ENCODE assay signal across 30 mouse cellular contexts in the genomic region with DNA sequence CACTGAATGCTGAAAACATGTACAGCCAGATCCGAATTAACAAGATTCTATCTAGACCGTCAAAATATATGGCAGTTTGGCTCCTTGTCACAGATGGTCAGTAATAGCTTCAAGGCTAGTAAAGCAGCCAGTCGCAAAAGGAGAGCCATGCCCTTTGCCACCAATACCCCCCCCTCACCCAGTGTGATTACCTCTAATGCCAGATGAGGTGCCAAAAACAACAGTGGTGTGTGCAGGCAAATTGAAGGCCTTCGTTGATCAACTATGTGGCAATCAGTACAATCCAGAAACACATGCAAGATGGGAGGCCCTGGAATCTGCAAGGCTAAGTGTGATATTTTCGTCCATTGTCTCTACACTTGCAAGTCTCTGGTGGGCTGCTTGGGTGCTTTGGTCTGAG.
DNase-seq lines count a peak whose midpoint lies in the region; ATAC-seq lines count a peak whose summit lies in the region.
"Had no signal": no experiment of that assay in that cellular context is flagged by ENCODE, and none has a peak within 500 bp of the region (broad histone marks: within the 10 kb centered on the region; RNA-seq: fewer than 3 reads in every experiment).

No protein-coding gene starts in this region.

- ATAC-seq in heart, embryonic 12.5 days (ENCODE audit: insufficient number of reproducible peaks, low FRiP score), result no peak
- ATAC-seq in heart, embryonic 11.5 days (replicated peaks; ENCODE audit: insufficient number of reproducible peaks, low FRiP score, low TSS enrichment), result no peak
- ATAC-seq in heart, embryonic 14.5 days (ENCODE audit: insufficient number of reproducible peaks, insufficient read depth, low FRiP score, low read depth), result no peak
- ATAC-seq: forebrain, postnatal 0 days; hindbrain, postnatal 0 days; intestine, embryonic 15.5 days; lung, postnatal 0 days had no signal

- peak overlapping the region; percentile 47; the same call in 1 of the 2 replicates for H3K27ac ChIP-seq in heart, embryonic 12.5 days (ENCODE audit: poor library complexity, severe bottlenecking)
- no peak overlapping the region for H3K27ac ChIP-seq in heart, embryonic 11.5 days (ENCODE audit: low read depth, low read length)
- peak overlapping the region; percentile 52 to 94 for H3K27ac ChIP-seq in heart, embryonic 14.5 days (replicated peaks in 1 of 2; ENCODE audit: control insufficient read depth in 1 of 2, insufficient read depth in 1 of 2, low read depth in 2 of 2, low read length in 2 of 2)
- H3K27ac ChIP-seq: embryonic facial prominence, embryonic 13.5 days; forebrain, embryonic 12.5 days; hindbrain, embryonic 12.5 days; hindbrain, postnatal 0 days; intestine, embryonic 15.5 days; limb, embryonic 10.5 days; limb, embryonic 15.5 days; liver, embryonic 13.5 days; macrophage; stomach, embryonic 15.5 days had no signal

- 51% methylated on average over 5 of the region's 5 CpGs for WGBS in heart, embryonic 12.5 days
- WGBS in heart, embryonic 11.5 days (ENCODE audit: insufficient replicate concordance), result 60% methylated on average over 5 of the region's 5 CpGs
- 49% methylated on average over 5 of the region's 5 CpGs for whole genome bisulfite sequencing in heart, embryonic 14.5 days

- H3K9ac ChIP-seq in heart, embryonic 12.5 days, result no peak overlapping the region
- H3K9ac ChIP-seq in heart, embryonic 11.5 days (ENCODE audit: low read depth, low read length), result no peak overlapping the region
- H3K9ac ChIP-seq in heart, embryonic 14.5 days (ENCODE audit: low read length), result peak overlapping the region; percentile 73
- H3K9ac ChIP-seq: embryonic facial prominence, embryonic 13.5 days; forebrain, embryonic 12.5 days; forebrain, postnatal 0 days; hindbrain, embryonic 12.5 days; intestine, embryonic 15.5 days; limb, embryonic 15.5 days; liver, embryonic 13.5 days; stomach, embryonic 15.5 days had no signal

- no peak overlapping the region for H3K4me2 ChIP-seq in heart, embryonic 12.5 days
- no peak overlapping the region for H3K4me2 ChIP-seq in heart, embryonic 11.5 days
- peak overlapping the region; percentile 69 for H3K4me2 ChIP-seq in heart, embryonic 14.5 days (ENCODE audit: low read length)
- H3K4me2 ChIP-seq: embryonic facial prominence, embryonic 13.5 days; forebrain, embryonic 12.5 days; hindbrain, embryonic 12.5 days; intestine, embryonic 15.5 days; limb, embryonic 15.5 days; liver, embryonic 13.5 days; stomach, embryonic 15.5 days had no signal

- H3K4me1 ChIP-seq in heart, embryonic 12.5 days (replicated peaks), result peaks cover 39% of the 10 kb centered on the region
- peaks cover 16% of the 10 kb centered on the region for H3K4me1 ChIP-seq in heart, embryonic 11.5 days (ENCODE audit: control insufficient read depth, insufficient read depth, low read length)
- H3K4me1 ChIP-seq in heart, embryonic 14.5 days (ENCODE audit: control insufficient read depth in 2 of 2, insufficient read depth in 2 of 2, low read length in 2 of 2), result peaks cover 19 to 22% of the 10 kb centered on the region in 2 experiments
- H3K4me1 ChIP-seq: embryonic facial prominence, embryonic 13.5 days; hindbrain, embryonic 12.5 days; intestine, embryonic 15.5 days; limb, embryonic 15.5 days; liver, embryonic 13.5 days had no signal

- H3K9me3 ChIP-seq in heart, embryonic 12.5 days (replicated peaks), result no peaks in the 10 kb centered on the region
- no peaks in the 10 kb centered on the region for H3K9me3 ChIP-seq in heart, embryonic 11.5 days (replicated peaks; ENCODE audit: control insufficient read depth, low read length)
- H3K9me3 ChIP-seq in heart, embryonic 14.5 days (ENCODE audit: control insufficient read depth, low read length), result no peaks in the 10 kb centered on the region
- H3K9me3 ChIP-seq: embryonic facial prominence, embryonic 13.5 days; forebrain, embryonic 12.5 days; hindbrain, embryonic 12.5 days; intestine, embryonic 15.5 days; limb, embryonic 10.5 days; limb, embryonic 15.5 days; liver, embryonic 13.5 days; stomach, embryonic 15.5 days had no signal

- H3K4me3 ChIP-seq in heart, embryonic 12.5 days, result no peak overlapping the region
- no peak overlapping the region for H3K4me3 ChIP-seq in heart, embryonic 11.5 days (ENCODE audit: low read depth, low read length)
- no peak overlapping the region for H3K4me3 ChIP-seq in heart, embryonic 14.5 days (ENCODE audit: control insufficient read depth in 1 of 2, insufficient read depth in 1 of 2, low read depth in 1 of 2, low read length in 2 of 2)
- H3K4me3 ChIP-seq: embryonic facial prominence, embryonic 13.5 days; forebrain, embryonic 12.5 days; hindbrain, embryonic 12.5 days; intestine, embryonic 15.5 days; limb, embryonic 10.5 days; limb, embryonic 15.5 days; liver, embryonic 13.5 days; stomach, embryonic 15.5 days had no signal

- no peaks in the 10 kb centered on the region for H3K27me3 ChIP-seq in heart, embryonic 12.5 days (replicated peaks)
- no peaks in the 10 kb centered on the region for H3K27me3 ChIP-seq in heart, embryonic 11.5 days (ENCODE audit: control insufficient read depth, insufficient read depth, low read length)
- no peaks in the 10 kb centered on the region for H3K27me3 ChIP-seq in heart, embryonic 14.5 days (ENCODE audit: control insufficient read depth, insufficient read depth, low read length)
- H3K27me3 ChIP-seq: embryonic facial prominence, embryonic 13.5 days; forebrain, embryonic 12.5 days; hindbrain, embryonic 12.5 days; intestine, embryonic 15.5 days; limb, embryonic 15.5 days; liver, embryonic 13.5 days; stomach, embryonic 15.5 days had no signal

- peak; percentile 11 for DNase-seq in adrenal gland, adult 2 months
- DNase-seq in adrenal gland, adult (ENCODE audit: inconsistent age in 2 of 2, low spot score in 1 of 2), result no peak
- no peak for DNase-seq in embryo, embryonic 11 days
- DNase-seq in gastrocnemius, postnatal 10 days, result no peak
- DNase-seq: adrenal gland, postnatal 25 days; cerebellum, adult 11-12 months; cerebellum, adult 9-11 months; forebrain, postnatal 0 days; kidney, adult 2 months; kidney, postnatal 36 days; layer of hippocampus, postnatal 36 days; liver, embryonic 13.5 days; lung, adult 18-20 months; midbrain, embryonic 14.5 days; retina, postnatal 1 day; right cerebral cortex, postnatal 14 days; thymus, postnatal 14 days had no signal

- no peaks in the 10 kb centered on the region for H3K36me3 ChIP-seq in heart, embryonic 12.5 days
- no peaks in the 10 kb centered on the region for H3K36me3 ChIP-seq in heart, embryonic 11.5 days (ENCODE audit: control insufficient read depth, insufficient read depth, low read length)
- H3K36me3 ChIP-seq in heart, embryonic 14.5 days (ENCODE audit: control insufficient read depth, insufficient read depth, low read length), result no peaks in the 10 kb centered on the region
- H3K36me3 ChIP-seq: embryonic facial prominence, embryonic 13.5 days; forebrain, embryonic 12.5 days; hindbrain, embryonic 12.5 days; intestine, embryonic 15.5 days; limb, embryonic 10.5 days; limb, embryonic 15.5 days; liver, embryonic 13.5 days; stomach, embryonic 15.5 days had no signal
